Mouse (Mus musculus): ENCODE measurements at regions not wholly inside any gene's neighbourhood (a gene's known extent, or its start where the extent isn't known, plus 50 kb on each side); places are given as distances from the start of the nearest gene placed in this dataset.

DNA sequence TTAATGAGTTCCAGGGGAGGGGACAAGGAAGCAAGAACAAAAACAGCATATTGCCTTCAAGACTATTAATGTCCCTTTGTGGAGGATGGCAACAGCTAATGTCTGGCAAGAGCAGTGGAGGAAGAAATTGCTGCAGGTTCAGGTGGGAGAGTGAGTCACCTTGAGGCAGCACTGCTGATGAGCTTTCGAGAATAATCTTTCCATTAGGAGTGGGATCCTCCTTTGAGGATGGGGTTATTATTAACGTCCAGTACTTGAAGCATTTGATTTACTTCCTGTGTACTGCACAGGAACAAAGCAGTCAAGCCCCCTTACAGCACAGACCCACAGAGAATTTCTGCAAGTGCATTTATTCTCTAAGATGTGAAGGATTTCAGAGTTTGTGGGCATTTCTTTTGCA, 671.2 kb upstream of the Stxbp6 start:
- DNase-seq, result no peak

DNA sequence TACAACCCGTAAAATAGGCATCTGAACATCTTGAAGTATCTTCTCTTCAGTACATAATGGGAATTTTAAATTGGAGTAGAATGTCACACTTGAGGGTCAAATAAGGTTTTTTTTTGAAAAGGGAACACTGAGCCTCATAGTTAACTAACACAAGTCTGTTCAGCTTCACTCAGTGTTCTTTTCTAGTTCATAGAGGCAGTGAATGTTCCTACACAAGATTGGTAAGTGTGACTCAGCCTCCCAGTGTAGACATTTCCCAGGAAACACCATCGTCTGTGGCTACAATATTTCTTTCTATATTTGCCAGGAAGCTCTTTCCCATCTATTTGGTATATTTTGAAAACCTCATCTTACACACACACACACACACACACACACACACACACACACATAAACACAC, 670.1 kb upstream of the Stxbp6 start:
- no peak for DNase-seq

DNA sequence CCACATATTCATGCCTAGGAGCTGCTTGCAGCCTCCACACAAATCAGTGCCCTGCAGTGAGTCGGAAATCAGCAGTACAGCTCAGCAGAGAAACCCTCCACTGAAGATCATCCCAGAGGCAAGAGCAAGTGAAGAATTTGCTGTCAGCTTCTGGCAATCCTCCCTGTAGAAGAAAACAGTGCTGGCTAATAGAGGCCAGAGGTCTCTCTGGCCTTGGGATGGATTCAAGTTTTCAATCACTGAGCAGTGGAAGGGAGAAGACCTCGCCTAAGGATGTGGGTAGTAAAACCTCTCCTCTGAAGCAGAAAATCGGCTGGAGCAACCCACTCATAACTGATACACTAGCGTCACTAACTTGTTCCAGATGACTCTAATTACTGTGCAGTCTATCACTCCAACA, 659.2 kb upstream of the Stxbp6 start:
- DNase-seq, result no peak

DNA sequence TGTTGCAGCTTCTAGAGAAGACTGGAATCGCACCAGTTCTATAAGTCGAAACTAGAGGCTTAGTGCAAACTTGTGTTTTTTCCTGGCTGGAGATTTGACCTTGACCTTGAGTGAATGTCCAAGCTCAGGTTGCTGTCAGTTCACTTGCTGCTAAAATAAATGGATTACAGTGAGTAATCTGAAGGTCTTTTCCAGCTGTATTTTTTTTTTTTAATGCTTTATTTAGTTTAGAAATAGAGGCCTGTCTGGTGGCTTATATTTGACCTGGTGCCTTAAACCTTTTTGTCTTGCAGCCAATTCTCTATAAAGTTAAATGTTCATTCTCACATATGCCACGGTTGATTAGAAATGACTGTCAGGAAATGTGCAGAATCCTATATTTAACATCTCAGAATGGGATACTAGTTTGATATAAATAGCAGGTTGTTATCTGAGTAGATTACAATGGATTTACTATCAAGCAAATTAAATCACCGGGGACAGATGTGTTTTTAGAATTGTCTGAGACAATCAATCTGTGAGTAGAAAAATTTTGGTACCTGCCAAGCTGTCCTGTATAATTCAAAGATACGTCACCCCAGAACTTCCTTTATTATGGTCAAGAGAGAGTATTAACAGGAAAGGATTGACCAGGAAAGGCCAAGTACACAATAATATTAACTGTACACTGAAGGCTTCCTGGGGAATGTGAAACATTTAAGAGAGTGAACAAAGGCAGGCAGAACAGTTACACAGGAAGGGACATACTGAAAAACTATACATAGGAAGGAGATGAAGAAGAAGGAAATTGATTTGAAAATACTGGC, 650.3 kb upstream of the Stxbp6 start:
- no peak for DNase-seq

DNA sequence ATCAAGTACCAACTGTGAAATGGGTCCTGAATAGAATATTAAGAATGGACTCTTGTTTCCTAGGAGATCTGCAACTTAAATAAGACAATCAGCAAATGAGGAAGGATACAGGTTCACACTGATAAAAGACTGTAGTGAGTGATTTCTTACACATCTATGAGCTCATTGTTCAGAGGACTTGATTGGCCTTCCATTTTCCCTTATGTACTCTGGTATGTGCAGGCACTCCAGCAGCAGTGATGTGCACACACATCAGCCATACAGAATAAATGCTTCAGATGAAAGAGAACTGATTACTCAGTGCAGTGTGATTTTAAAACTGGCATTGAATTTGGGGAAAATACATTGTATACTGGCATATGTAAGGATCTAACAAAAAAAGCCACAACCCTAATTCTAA, 636.8 kb upstream of the Stxbp6 start:
- no peak for DNase-seq

DNA sequence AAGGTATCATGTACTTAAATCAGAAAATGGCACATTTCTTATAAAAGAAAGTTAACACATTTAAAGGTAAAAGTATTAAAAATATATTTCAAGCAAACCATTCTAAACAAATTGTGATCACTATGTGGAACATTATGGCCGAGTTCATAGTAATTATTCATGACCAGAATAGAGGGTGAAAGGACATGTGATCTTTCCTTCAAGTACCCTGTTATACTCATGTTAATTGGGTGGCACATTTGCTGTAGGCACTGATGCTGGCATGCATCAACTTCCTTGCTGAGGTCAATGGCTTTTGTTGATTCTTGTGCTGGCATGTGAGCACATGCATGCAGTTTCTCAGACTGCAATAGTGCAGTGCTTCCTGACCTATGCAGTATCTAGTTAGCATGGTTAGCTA, 636.3 kb upstream of the Stxbp6 start:
- no peak for DNase-seq

DNA sequence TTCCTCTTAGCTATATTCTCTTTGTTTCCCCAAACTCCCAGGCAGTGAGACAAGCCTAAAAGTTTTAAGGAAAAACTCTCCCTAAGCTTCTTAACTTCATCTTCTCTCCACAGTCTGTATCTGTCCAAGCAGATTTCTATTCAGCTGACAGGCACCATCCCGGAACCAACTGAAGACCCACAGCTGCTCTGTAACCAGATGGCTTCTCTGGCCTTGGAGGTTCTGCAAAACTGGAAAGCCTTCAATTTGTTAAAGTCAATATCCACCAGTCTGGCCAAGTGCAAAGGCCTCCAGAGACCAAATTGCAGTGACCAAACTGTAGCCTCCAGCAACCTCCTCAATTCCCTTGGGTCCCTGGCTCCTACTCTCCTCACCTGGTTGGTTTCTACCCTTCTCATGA, 614.8 kb upstream of the Stxbp6 start:
- no peak for DNase-seq

DNA sequence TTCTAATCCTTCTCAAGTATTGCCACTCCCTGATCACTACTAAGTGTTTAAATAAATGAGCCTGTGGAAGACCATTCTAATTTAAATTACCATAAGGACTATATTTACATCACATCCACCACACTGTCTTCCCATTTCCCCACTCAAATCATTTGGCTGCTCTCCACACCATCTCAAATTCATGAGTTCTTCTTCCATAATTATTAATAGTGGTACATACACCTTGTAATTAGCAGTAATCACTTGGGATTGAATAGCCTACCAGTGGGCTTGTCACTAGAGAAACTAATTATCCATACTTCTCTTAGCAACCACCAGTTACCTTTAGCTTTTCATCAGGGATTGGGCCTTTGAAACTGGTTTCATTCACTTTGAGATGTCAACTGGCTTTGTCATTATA, 612.3 kb upstream of the Stxbp6 start:
- DNase-seq, result no peak

DNA sequence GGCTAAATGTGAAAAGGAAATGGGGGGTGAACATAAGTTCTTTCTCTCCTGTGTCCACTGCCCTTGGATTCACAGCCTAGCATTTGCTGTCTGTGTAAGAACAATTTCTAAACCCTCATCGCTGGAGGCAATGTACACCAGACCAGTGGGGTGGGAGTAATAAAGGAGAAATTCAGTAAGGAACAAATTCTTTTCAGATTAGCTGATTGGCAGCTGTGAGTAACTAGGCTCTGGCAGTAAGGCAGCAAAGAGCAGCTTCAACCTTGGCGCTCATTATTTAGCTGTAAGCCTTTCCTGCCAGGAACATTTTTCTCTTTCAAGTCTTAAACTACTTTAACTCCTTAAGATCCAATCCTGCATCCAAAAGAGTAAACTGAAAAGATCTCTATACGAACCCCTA, 597.9 kb upstream of the Stxbp6 start:
- no peak for DNase-seq

DNA sequence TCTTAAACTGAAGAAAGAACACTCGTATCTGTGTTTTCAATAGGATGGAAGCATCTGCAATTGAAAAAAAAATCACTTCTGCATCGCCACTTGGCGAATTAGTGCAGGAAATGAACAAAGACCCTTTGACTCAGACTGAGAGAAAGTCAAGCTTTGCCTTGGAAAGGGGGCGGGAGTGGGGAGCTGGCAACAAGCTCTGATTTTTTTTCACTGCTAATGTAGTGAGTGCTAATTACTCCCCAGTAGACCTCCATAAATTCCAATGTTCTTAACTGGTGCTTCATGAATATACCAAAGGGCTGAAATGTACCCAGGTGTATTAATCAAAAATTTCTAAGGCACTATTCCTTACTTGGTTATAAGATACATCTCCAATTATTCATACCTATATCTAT, 597.0 kb upstream of the Stxbp6 start:
- DNase-seq, result no peak

DNA sequence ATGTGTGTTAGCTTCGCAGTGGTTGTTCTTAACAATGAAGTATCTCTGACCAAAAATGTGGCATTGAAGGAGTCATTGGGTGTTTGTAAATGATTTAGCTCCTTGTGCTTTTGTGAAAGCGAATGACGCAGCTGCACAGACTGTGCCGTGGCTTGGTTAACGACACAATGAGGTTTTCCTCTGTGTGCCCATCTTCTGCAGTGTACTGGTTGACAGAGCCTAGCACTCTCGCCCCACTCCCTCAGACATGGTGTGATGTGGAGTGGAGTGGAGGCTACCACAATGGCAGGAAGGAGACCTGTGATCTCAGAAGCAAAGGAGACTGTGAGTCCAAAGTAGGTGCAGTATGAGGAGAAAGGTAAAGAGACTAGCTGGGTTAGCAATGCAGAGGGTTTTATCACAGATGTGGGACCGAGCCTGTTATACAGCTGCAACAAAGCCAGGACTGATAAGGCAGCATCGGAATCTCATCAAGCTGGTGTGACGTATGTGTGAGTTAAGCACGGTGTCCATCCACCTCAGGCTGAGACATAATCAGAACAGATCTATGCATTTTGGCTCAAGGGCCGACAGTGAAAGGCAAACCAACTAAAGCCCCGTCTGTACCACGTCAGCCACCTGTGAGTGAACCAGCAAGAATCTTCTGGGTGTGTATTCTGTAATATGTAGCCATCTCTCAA, 596.5 kb upstream of the Stxbp6 start:
- no peak for DNase-seq

DNA sequence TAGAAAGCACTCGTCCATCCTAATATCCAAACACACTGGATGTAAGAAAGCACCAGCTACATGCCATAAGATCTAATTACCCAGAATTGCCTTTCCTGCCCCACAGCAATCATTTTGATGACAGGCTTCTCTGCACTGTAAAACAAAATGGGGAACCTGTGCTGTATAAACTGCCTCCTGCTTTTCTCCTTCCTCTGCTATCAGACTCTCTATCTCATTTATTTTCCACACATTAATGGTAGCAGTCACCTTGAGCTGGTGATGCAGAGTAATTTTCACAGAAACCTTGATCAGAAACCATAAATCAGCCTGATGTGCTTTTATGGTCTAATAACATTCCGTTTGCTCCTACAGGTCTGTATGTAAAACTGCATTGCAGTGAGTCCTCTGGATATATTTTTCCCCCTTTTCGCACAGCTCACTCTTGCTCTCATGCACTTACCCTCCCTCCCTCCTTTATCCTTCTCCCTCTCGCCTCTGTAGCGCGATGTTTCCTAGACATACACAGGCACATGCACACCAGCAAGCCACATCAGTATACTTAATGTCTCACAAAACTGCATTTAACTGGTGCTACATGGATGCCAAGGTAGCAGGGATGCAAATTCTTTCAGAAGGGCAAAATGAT, 595.9 kb upstream of the Stxbp6 start:
- DNase-seq, result peak; percentile 10

DNA sequence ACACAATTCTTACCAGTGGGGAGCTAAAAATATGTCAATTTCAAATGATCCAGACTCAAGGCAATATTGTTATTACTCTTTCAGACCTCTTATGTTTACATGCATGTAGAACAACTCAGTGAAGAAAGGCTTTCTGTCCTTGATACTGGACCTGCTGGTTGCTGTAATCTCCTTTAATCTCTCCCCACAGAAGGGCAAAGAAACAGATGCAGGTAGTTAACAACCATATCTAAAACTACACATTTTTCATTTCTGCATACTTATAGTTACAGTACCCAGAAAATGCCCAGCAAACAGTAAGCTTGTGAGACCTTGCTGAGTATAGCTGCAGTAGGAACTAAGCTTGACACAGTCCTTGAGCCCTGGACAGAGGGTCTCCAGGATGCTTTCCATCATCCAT, 585.1 kb upstream of the Stxbp6 start:
- no peak for DNase-seq

DNA sequence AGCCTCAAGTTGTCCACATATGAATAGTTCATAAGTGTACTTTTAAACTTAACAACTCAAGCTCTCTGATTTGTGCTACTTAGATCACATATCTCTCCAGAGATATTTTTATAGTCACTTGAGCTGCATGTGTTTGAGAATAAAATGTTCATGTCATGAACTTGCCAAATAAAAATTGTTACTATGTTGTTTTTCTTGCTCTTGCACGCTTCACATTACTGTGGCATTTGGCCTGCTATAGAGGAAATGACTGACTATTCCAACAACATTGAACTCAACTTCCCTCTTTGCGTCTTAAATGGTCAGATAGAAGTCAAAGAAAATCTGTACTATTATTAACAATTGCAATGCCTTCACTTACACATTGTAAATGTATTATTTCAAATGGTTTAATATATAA, 582.1 kb upstream of the Stxbp6 start:
- no peak for DNase-seq

DNA sequence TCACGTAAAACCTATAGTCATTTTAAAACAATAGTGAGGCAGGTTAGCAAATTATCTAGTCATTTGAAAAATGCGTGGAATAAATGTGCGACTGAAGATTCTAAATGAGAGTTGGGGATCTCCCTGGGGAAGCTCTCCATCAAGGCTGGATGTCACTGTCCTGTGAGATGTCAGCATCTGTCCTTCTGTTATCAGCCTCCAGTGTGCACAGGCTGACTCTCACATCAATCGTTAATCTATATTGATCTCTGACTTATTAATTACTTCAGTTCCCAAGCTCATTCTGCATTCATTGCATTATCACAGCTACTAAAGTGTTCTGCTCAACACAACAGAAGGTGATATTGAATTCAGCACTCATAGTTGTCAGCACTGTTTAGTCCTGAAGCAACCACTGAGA, 574.1 kb upstream of the Stxbp6 start:
- no peak for DNase-seq

DNA sequence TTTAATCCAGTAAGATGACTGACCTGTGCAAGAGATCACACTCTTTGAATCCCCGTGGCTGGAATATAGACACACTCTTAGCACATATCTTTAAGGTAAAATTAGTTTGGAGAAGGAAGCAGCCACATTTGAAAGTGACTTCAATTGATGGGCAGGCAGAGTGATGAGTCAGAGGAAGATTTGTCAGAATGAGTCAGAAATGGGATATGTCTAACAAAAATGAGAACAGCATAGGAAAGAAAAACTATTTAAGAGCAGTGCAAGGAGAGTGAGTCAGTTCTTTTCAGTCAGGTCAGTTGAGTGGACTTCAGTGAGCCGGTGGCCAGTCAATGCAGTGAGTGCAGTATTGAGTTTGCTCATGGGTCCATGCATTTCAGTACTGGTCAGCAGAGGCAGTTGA, 569.7 kb upstream of the Stxbp6 start:
- no peak for DNase-seq

DNA sequence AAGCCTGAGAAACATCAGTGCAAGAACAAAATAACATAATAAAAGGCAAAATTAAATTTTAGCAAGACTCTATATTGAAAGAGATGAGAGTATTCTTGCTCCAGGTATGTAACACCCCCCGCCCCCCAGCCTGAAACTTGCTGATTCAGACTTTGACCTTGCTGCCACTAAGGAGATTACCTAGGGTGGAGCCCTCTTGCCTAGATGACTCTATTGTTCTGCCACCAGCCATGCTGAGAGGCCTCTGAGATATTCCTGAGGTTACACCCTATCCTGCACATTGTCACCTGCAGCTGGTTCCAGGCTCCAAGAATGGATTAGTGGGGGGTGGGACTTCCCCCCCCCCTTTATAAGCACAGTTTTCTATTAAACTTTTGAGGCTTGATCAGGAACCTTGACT, 548.3 kb upstream of the Stxbp6 start:
- DNase-seq, result no peak

DNA sequence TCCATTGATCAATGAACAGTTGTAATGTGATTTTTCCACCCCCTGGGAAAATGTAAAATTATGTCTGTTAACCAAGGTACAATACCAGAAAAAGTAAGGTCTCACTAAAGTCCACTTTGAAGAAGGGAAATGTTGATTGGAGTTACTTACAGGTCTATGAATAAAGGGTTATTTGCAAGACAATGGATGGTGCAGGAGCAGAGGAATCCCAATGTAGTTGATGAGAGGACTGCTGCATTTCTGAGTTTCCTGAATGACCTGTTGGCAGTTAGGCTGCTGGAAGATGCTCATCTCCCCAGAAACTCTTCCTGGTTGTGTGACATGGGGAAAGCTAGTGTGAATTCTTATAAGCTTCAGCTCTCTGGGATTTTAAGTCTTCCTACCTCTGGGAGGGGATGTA, 545.5 kb upstream of the Stxbp6 start:
- no peak for DNase-seq

DNA sequence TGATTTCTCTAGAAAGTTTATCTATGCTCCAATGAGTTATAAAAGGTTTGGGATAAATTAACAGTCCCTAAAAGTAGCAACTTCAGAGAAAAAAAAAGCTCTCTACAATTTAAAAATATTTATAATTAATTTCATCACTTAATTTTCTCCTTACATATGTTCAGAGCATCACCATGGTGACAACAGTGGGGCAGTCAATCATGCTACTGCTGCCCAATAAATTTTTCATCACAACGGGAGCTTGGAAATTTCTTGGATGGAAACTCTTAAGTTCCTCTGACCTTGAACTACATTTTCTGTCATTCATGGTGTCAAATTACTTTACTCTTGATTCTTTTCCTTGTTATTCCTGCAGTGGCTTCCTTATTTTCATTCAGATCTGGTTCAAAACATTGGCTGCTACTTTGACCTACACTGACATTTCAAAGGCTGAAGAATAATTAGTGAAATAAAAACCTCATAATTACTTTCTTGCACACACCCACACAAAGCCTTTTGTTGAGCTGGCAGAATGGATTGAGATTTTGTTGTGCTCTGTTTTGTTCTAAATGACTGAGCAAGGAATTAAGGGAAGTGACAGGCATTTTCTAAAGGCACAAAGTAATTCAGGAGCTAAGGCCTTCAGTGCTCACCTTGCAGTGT, 540.1 kb upstream of the Stxbp6 start:
- no peak for DNase-seq

DNA sequence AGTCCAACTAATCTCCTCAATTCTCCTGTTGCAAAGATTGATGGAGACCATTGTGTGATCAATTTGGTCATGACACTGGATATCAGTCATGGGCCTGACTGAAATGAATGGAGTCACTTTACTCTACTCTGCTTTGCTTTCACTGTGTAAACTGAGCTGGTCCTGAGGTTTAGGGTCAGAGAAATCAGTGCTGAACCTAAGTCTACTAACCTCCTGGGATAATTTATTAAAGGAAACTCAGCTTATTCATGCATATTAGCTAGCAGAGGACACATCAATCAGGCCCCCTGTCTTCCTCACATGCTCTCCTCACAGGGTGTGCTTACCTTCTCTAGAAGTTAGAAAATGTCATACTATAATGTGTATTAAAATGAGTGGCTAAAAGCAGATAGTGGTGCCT, 539.6 kb upstream of the Stxbp6 start:
- DNase-seq, result no peak

DNA sequence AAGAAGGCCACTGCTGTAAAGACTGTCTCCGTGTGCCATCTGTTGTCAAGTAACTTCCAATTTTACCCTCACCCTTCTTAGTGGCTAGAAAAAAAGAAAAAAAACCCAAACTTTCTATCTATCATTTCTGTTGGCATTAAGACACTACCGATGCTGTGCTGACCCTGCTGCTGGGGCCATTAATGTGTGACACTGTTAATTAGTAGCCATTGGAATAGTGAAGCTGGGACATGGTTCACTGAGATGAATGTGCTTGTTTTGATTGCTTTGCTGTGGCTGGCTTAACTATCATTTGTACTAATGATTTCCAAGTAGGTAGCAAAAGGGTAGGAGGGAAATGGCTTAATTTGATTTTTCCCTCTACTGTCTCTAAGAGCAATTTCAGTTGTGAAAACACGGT, 524.9 kb upstream of the Stxbp6 start:
- peak; percentile 51 for DNase-seq

DNA sequence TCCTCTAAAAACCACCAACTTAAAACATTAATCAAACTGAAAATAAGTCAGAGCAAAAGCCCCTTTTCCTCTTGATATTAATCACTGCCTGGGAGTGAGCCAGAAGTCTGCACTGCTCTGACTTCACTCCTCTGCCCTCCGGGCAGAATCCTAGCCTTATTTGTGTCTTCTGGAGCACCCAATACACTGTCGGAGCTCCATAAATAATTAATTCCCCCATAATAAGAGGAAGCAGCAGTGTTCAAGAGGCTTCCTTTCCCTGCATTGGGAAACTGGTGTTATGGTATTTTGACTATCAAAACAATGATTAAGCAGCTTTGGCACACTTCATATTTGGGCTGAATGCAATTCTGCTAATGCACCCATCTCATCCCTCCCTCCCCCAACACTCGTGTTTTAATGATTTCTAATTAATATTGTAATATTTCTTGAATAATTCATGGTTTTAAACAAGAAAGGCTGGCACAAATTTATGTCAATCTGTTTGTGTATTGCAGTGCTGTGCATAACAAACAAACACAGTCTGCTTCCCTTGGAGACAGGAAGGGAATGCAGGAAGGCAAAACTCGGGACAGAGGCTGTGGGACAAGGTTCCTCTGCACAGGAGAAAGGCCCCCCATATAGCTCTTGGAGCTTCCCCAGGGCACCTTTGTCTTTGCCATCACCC, 523.5 kb upstream of the Stxbp6 start:
- DNase-seq, result peak; percentile 8

DNA sequence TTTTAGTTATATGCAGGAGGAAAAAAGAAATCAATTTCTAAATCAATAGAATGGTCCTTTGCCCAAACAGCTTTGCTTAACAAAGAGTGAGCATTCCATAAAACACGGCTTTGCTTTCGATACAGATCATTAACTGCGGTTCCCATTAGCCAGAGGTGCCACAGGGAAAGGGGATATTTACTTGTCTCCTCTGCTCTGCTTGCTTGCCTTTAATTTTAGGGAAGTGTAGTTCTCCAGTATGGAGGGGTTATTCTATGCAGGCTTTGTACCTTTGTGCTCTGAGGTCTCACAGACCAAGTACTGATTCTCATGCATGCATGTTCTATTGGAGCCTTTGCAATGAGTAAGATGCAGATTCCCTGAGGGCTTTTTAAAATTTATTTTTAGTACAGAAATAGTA, 520.2 kb upstream of the Stxbp6 start:
- DNase-seq, result peak; percentile 7
